Mouse (Mus musculus) layer of hippocampus, adult 9-10 months (tissue): ENCODE data around the gene Dcaf5.
"Not testable (repeated sequence)": the region's sequence is repeated elsewhere in the genome, so short reads cannot be mapped to it uniquely, and the experiment has no call there.

Experiments used
- DNase-seq: peaks from one replicate; pipeline ENCODE4 v3.0.0; 2022; ENCODE audit warnings: low spot score

Gene Dcaf5

GRCm38 (mm10) chr12:80436336-80436976, at the start of gene Dcaf5:
Gene Dcaf5 (minus strand): TSS chr12:80436601.
- DNase-seq: peak; percentile 32

- no peak for DNase-seq
Observed at GRCm38 (mm10) chr12:80483397-80483796, 47.0 kb upstream of the Dcaf5 start.

GRCm38 (mm10) chr12:80479986-80480385, 43.6 kb upstream of the Dcaf5 start:
- no peak for DNase-seq

- DNase-seq: no peak
Observed at GRCm38 (mm10) chr12:80473731-80474130, 37.3 kb upstream of the Dcaf5 start.

DNA sequence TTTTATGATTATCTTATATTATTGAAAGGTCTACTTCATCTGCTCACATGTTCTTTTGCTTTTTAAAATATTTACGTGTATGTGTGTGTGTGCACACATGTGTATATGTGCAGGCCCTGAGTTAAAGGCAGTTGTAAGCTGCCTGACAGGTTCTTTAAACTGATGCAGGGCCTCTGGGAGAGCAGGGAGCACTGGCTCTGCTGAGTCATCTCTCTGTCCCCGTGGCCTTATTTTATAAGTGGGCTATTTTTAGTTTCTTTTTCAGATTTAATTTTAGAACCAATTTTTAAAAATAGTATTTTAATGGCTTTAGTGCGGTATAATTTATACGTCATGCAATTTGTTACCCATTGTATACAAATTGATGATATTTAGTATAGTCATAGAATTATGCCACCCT, 35.5 kb upstream of the Dcaf5 start:
- no peak for DNase-seq

DNA sequence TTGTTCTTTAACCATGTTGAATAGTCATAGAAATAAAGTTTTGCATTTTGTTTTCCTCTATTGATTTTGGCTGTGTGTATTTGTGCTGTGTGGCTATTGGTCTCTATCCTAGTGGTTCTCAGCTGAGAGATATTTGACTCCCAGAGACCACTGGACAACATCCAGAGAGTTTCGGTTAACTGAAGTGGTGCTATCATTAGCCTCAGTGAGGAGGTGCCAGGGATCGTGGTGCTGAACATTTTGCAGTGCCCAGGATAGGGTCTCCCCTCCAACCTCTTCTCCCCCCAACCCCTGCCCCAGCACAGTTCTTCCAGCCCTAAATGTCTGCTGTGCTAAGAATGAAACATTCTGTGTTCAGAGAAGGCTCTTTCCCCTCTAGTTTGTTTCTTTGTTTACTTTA, 33.8 kb upstream of the Dcaf5 start:
- no peak for DNase-seq

DNA sequence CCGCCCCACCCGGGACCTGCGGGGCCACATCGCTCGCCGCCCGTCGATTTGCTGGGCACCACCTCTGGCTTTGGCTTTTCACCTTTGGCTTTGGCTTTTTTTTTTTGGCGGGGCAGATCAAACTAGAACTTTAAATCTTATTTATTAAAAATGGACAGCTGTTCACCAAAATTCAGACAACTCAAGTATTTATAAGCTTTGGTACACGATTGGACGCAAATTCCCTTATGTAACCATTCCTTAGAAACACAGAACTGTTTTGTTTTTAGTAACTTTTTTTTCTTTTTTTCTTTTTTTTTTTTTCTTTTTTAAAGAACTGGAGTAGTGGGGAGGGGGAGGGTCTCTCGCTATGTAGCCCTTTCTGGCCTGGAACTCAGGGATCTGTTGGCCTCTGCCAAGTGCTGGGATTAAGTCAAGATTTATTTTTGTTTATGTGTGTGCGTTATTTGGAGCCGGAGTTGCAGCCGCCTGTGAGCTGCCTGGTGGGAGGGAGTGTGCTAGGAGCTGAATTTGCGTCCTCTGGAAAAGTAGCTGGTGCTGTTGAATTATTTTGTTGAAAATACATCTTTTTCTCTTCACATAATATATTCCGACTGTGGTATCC, 27.4 kb upstream of the Dcaf5 start:
- no peak for DNase-seq

- DNase-seq: peak; percentile 72
Observed at GRCm38 (mm10) chr12:80462942-80463651, 26.7 kb upstream of the Dcaf5 start, which contains the start of gene Exd2. Gene Exd2 (plus strand): TSS chr12:80463095.

- not testable (repeated sequence) for DNase-seq
Observed at GRCm38 (mm10) chr12:80462292-80462896, 26.0 kb upstream of the Dcaf5 start.

DNA sequence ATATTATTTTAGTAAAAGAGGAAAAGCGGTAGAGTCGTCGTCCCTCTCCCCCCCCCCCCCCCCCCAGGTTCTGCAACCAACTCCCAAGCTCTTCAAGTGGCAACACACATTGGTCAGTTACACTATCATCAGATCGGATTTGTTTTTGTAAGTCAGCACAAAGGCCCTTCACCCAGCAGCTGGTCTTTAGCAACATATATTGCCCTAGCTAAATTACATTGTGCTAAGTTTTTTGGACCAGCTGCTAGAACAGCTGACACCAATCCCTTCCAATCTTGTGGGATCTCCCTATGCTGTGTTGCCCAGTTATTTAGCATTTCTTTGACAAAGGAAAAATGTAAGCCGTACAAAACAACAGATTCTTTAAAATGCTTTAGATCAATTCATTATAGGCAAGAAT, 21.6 kb upstream of the Dcaf5 start:
- DNase-seq: no peak

GRCm38 (mm10) chr12:80453506-80453905, 17.1 kb upstream of the Dcaf5 start:
- no peak for DNase-seq

DNA sequence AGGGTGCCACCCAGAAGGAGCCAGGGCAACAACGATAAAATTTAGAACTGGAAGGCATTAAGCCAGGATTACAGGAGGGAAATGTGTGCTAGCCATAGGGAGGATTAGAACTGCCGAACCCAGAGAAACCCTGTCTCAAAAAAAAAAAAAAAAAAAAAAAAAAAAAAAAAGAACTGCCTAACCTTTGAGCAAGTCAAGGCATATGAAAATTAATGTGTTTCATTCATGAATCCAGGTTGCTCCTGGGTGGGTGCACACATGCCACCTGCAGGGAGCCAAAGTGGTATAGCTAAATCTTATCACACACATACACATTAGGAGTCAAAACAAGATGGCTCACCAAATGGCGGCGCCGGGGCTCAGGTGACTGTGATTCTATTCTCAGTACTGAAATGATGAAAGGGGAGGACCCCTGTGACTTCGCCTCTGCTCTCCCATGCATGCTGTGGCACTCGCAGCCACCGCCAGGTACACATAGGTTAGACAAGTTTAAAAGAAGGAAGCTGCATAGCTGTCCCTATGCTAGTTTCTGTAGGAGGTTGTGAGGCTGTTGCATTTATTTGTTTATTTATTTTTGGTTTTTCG, 8.2 kb upstream of the Dcaf5 start:
- DNase-seq: no peak

DNA sequence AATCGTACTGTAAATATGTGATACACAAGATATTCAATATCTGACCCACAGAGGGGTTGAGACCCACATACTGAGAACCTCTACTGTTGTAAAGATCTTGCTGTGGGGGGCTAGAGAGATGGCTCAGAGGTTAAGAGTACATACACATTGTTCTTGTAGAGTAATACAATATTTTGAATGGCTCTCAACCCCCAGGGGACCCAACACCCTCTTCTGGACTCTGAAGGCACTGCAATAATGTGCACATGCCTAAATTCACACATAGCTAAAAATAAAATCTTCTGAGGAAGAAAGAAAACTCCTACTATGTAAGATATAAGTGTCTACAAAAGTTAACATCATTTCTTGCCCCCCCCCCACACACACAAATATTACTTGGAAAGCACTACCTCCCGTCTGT, 4.6 kb upstream of the Dcaf5 start:
- DNase-seq: no peak

- no peak for DNase-seq
Observed at GRCm38 (mm10) chr12:80437051-80437675, 762 bp upstream of the Dcaf5 start.

DNA sequence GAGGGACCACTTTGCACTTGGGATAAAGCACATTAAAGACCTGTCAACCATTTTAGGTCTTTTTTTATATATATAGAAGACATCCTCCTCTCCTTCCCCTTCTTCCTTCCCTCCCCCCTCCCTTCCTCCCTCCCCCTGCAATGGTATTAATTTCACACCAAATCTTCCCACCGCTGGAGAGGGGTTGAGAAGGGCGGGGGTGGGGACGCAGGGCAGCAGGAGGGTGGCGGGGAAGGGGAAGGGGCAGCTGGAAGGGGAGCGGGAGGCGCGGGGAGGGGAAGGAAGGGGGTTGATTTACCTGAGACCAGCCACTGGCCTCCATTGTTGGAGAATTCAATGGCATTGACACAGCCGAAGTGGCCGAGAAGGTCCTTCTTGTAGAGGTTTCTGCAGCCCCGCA, 514 bp downstream of the Dcaf5 start:
- DNase-seq: no peak

DNA sequence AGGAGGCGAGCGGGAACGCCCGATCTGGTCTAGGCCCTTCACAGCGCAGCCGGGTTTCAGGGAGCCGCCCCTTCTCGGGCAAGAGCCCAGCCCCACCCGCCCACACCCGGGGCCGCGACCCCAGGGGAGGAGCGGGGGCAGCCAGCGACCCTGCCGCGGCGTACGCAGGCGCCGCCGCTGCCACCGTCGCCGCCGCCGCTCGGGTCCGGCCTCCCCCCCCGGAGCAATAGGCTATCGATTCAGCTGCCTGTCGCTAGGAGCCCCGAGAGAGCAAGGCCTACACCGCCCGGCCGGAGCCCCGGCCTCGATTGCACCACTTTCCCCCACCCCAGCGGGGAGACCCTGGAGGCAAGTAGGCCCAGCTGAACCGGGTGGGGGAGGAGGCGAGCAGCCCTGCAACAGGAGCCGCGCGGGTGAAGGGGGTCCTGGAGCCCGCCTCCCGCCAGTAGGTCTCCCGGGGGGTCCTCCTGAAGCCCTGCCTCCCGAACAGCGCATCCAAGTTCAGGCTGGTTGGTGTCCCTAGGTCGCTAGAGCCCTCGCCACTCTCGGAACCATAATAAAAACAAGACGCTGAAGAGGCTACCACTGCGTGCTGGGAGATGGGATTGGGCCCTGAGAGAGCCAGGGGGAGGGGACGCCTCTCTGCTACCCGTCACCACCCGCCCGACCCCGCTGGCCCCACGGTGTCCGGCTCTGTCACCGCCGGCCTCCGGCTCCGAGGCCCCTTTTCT, 1.3 kb downstream of the Dcaf5 start:
- DNase-seq: peak; percentile 40

GRCm38 (mm10) chr12:80434601-80434960, 1.8 kb downstream of the Dcaf5 start:
- DNase-seq: no peak

DNA sequence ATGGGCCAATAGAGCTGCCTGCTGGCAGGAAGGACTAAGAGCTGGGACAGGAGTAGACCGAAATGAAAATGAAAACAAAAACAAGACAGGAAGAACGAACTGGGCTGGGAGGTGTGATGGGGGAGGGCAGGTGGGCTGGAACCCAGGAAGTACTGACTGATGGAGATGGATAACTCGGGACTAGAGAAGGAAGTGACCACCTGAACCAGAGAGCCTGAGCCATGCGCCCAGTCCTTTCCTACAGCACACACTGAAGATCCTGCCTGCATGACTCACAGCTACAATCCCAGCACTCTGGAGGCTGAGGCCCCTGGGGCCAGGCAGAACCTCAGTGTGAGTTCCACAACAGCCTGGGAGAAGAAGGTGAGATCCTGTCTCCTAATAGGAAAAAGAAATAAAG, 3.1 kb downstream of the Dcaf5 start:
- DNase-seq: no peak

DNA sequence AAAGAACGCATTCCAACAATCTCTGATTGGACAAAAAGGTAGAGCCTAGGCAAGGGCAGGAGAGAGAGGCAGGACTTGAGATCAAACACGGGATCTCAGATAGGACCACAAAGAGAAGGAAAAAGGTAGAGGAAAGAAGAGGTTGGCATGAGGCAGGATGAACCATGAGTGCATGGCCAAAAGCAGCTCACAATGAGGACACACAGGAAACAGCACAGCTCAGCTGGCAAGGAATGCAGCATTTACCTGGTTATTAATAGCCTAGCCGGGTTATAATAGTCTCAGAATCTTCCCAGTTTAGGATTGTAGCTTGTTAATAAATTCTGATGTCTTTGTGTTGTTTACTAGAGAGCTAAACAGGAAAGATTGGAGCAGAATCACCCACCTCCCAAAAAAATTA, 8.7 kb downstream of the Dcaf5 start:
- no peak for DNase-seq

GRCm38 (mm10) chr12:80415100-80415499, 21.3 kb downstream of the Dcaf5 start:
- DNase-seq: no peak

GRCm38 (mm10) chr12:80410855-80411254, 25.5 kb downstream of the Dcaf5 start:
- no peak for DNase-seq

GRCm38 (mm10) chr12:80407824-80408223, 28.6 kb downstream of the Dcaf5 start:
- no peak for DNase-seq
